Mouse (Mus musculus) stomach, postnatal 0 days (tissue): Measurements from ENCODE around the gene Evc2.

Source experiments
- CTCF ChIP-seq: IDR thresholded peaks from 2 replicates; pipeline ENCODE4 v1.5.1; 2016; ENCODE audit warnings: antibody characterized with exemption, low read depth, mild to moderate bottlenecking, moderate library complexity
- EP300 ChIP-seq: optimal IDR thresholded peaks from 2 replicates; pipeline ENCODE3; 2016; ENCODE audit warnings: antibody characterized with exemption

DNA sequence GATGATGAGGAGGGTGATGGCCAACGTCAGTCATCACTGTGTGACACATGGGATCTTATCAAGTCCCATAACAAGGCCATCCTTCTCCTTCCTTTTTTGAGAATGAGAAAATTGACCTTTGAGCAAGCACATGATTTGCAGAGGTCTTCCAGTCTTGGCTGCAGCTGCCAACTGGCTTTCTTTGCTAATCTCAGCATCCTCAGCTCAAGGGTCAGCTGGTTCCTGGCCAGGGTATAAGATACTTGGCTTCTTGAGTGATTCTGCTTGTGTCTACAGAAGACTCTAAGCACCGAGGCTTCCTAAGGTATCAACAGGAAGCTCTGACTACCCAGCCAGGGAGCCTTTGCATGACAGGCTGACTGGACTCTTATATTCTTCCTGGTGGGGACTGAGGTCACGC is 109.2 kb downstream of the Evc2 start:
- TF ChIP-seq CTCF = no peak
- TF ChIP-seq EP300 = no peak
